Mouse (Mus musculus) embryo, embryonic 10.5 days (tissue): Measurements from ENCODE around the gene Prss27.
"Not testable (repeated sequence)": the region's sequence is repeated elsewhere in the genome, so short reads cannot be mapped to it uniquely, and the experiment has no call there.

ENCODE experiments used
- DNase-seq: peaks from one replicate; pipeline ENCODE4 v3.0.0-alpha.2; 2015; ENCODE audit warnings: low spot score

Prss27 gene

GRCm38 (mm10) chr17:24030551-24030950 lies 7.4 kb upstream of the Prss27 start:
- DNase-seq, result no peak

GRCm38 (mm10) chr17:24035087-24035486 lies 2.9 kb upstream of the Prss27 start:
- no peak for DNase-seq

GRCm38 (mm10) chr17:24036954-24037353 lies 990 bp upstream of the Prss27 start:
- DNase-seq, result no peak

GRCm38 (mm10) chr17:24037360-24037759 lies 584 bp upstream of the Prss27 start:
- no peak for DNase-seq

GRCm38 (mm10) chr17:24044482-24044881 lies 6.5 kb downstream of the Prss27 start:
- no peak for DNase-seq

- no peak for DNase-seq
Observed at GRCm38 (mm10) chr17:24045608-24046007, 7.7 kb downstream of the Prss27 start.

GRCm38 (mm10) chr17:24046026-24046425 lies 8.1 kb downstream of the Prss27 start:
- DNase-seq, result no peak

- DNase-seq, result no peak
Observed at GRCm38 (mm10) chr17:24048053-24048452, 10.1 kb downstream of the Prss27 start.

GRCm38 (mm10) chr17:24049008-24049407 lies 11.1 kb downstream of the Prss27 start:
- no peak for DNase-seq

- no peak for DNase-seq
Observed at GRCm38 (mm10) chr17:24056636-24057625, 19.0 kb downstream of the Prss27 start.

GRCm38 (mm10) chr17:24057730-24058245 lies 19.8 kb downstream of the Prss27 start:
- DNase-seq, result no peak

- DNase-seq, result no peak
Observed at GRCm38 (mm10) chr17:24062459-24063155, 24.7 kb downstream of the Prss27 start.

- no peak for DNase-seq
Observed at GRCm38 (mm10) chr17:24068271-24068670, 30.3 kb downstream of the Prss27 start.

- no peak for DNase-seq
Observed at GRCm38 (mm10) chr17:24069531-24069930, 31.6 kb downstream of the Prss27 start.

- peak; percentile 97 for DNase-seq
Observed at GRCm38 (mm10) chr17:24072919-24073696, 35.2 kb downstream of the Prss27 start, which contains the start of gene Kctd5. Gene Kctd5 (minus strand): TSS chr17:24073485.

GRCm38 (mm10) chr17:24077101-24077500 lies 39.2 kb downstream of the Prss27 start:
- no peak for DNase-seq

- DNase-seq, result no peak
Observed at GRCm38 (mm10) chr17:24084593-24084992, 46.6 kb downstream of the Prss27 start.

GRCm38 (mm10) chr17:24086399-24086798 lies 48.5 kb downstream of the Prss27 start:
- not testable (repeated sequence) for DNase-seq

GRCm38 (mm10) chr17:24090575-24090974 lies 52.6 kb downstream of the Prss27 start:
- DNase-seq, result no peak
